Mouse (Mus musculus): Measurements from ENCODE around the gene Pmf1. TPM values are rescaled to one million over a fixed set of nuclear protein-coding genes. Genes with fewer than 3 reads are reported as not detected.

Gene Pmf1
- total RNA-seq, 1 experiment from 2014 or later, result 60.8 TPM

Other genes with a start within 250 kb of the Pmf1 start
- 0.56 TPM in 1 of 2 replicates, not detected in the other for gene Rhbg, start 155.6 kb downstream of the Pmf1 start, total RNA-seq (2017)
- gene Gm38392, start 123.1 kb downstream of the Pmf1 start, total RNA-seq (2017), result not detected in 2 replicates
- gene Tsacc, start 113.3 kb downstream of the Pmf1 start, total RNA-seq (2017), result 1.6 and 6.4 TPM in 2 replicates
- gene Cct3, start 113.2 kb downstream of the Pmf1 start, total RNA-seq (2017), result 355 and 372 TPM in 2 replicates
- gene Glmp, start 85.3 kb downstream of the Pmf1 start, total RNA-seq (2017), result 10.3 and 28.6 TPM in 2 replicates
- 0.94 and 1.2 TPM in 2 replicates for gene Tmem79, start 74.2 kb downstream of the Pmf1 start, total RNA-seq (2017)
- 53.1 and 53.7 TPM in 2 replicates for gene Smg5, start 74.1 kb downstream of the Pmf1 start, total RNA-seq (2017)
- gene Paqr6, start 45.7 kb downstream of the Pmf1 start, total RNA-seq (2017), result not detected in 2 replicates
- not detected in 2 replicates for gene Bglap3, start 37.6 kb downstream of the Pmf1 start, total RNA-seq (2017)
- gene Bglap2, start 31.6 kb downstream of the Pmf1 start, total RNA-seq (2017), result not detected in 2 replicates
- not detected in 2 replicates for gene Bglap, start 25.9 kb downstream of the Pmf1 start, total RNA-seq (2017)
- gene Slc25a44, start 14.8 kb upstream of the Pmf1 start, total RNA-seq (2017), result 11.5 and 15.6 TPM in 2 replicates
- gene Sema4a, start 50.9 kb upstream of the Pmf1 start, total RNA-seq (2017), result 4.3 and 18.6 TPM in 2 replicates
- 7.1 and 21.5 TPM in 2 replicates for gene Lmna, start 99.6 kb upstream of the Pmf1 start, total RNA-seq (2017)
- gene Mex3a, start 122.1 kb upstream of the Pmf1 start, total RNA-seq (2017), result 17.8 and 18.9 TPM in 2 replicates
- not detected in 2 replicates for gene Rab25, start 138.0 kb upstream of the Pmf1 start, total RNA-seq (2017)
- gene Lamtor2, start 142.7 kb upstream of the Pmf1 start, total RNA-seq (2017), result 51.2 and 54.4 TPM in 2 replicates
- 30.4 and 49.8 TPM in 2 replicates for gene Ubqln4, start 143.4 kb upstream of the Pmf1 start, total RNA-seq (2017)
- gene Ssr2, start 165.5 kb upstream of the Pmf1 start, total RNA-seq (2017), result 106 and 110 TPM in 2 replicates
- gene Arhgef2, start 195.6 kb upstream of the Pmf1 start, total RNA-seq (2017), result 118 and 149 TPM in 2 replicates
- not detected in 2 replicates for gene Rxfp4, start 242.8 kb upstream of the Pmf1 start, total RNA-seq (2017)

All from hematopoietic stem cell, adult 5-6 weeks (primary cell).